22 mouse cellular contexts compared by ENCODE assay signal in the genomic region with DNA sequence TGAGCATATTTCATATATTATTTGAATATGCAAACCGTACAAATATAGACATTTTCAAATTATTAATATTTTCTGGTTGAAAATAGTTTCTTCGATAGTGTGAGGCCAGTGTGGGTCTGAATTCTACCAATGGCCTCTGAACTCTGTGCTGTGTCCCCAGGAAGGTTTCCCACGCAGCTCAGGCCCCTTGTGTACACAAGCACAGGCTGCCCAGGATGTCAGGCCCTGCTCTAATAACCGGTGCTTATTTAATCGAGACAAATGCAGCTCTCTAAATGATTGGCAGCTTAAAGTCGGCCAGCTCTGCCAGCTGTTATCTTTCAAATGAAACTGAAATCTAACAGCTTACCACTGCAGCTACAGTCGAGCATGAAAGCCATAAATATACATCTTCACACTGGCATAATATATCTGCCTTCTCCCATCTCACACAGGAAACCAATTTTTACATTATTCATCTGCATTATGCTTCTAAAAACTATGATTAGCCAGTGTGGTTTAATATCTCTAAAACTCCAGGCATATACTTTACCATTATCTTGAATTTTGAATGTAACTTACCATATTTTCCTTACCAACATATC.
DNase-seq lines count a peak whose midpoint lies in the region; ATAC-seq and TF ChIP-seq lines count a peak whose summit lies in the region.
"Had no signal": no experiment of that assay in that cellular context is flagged by ENCODE, and none has a peak within 500 bp of the region (broad histone marks: within the 10 kb centered on the region; RNA-seq: fewer than 3 reads in every experiment).

No protein-coding gene starts in this region.

- WGBS in hindbrain, embryonic 14.5 days = 50% methylated on average over 7 of the region's 7 CpGs
- WGBS in hindbrain, postnatal 0 days = 52% methylated on average over 7 of the region's 7 CpGs
- WGBS in midbrain, embryonic 13.5 days = 40% methylated on average over 7 of the region's 7 CpGs

- no peak for TF ChIP-seq CTCF in hindbrain, postnatal 0 days (IDR thresholded peaks at IDR 0.05; ENCODE audit: low read depth)

- H3K9me3 ChIP-seq in hindbrain, embryonic 14.5 days (ENCODE audit: control insufficient read depth, low read length) = no peaks in the 10 kb centered on the region
- H3K9me3 ChIP-seq in hindbrain, postnatal 0 days (ENCODE audit: low read length) = no peaks in the 10 kb centered on the region
- no peaks in the 10 kb centered on the region for H3K9me3 ChIP-seq in midbrain, embryonic 13.5 days
- H3K9me3 ChIP-seq: limb, embryonic 13.5 days; neural tube, embryonic 15.5 days; stomach, embryonic 15.5 days had no signal

- H3K4me3 ChIP-seq in hindbrain, embryonic 14.5 days (replicated peaks; ENCODE audit: low read length) = no peak overlapping the region
- no peak overlapping the region for H3K4me3 ChIP-seq in hindbrain, postnatal 0 days (ENCODE audit: low read length)
- H3K4me3 ChIP-seq in midbrain, embryonic 13.5 days (replicated peaks) = no peak overlapping the region
- H3K4me3 ChIP-seq: limb, embryonic 13.5 days; neural tube, embryonic 15.5 days; stomach, embryonic 15.5 days had no signal

- peak; percentile 9 for DNase-seq in embryo, embryonic 10.5 days (ENCODE audit: low spot score)
- no peak for DNase-seq in embryo, embryonic 9.5 days (ENCODE audit: extremely low spot score)
- DNase-seq in hindbrain, embryonic 14.5 days (ENCODE audit: low spot score) = peak; percentile 30
- DNase-seq in hindbrain, postnatal 0 days (ENCODE audit: low spot score) = no peak
- DNase-seq in urinary bladder, postnatal 36 days (ENCODE audit: low spot score in 2 of 2) = no peak
- no peak for DNase-seq in layer of hippocampus, postnatal 14 days (ENCODE audit: low spot score in 2 of 2)
- DNase-seq: adrenal gland, postnatal 14 days; cerebellum, adult 2 months; gastrocnemius, postnatal 25 days; heart, postnatal 10 days; kidney, adult 8-10 months; kidney, postnatal 25 days; layer of hippocampus, adult 9-11 months; right cerebral cortex, adult 18-20 months; thymus, adult 2 months had no signal

- H3K36me3 ChIP-seq in hindbrain, embryonic 14.5 days (replicated peaks; ENCODE audit: control insufficient read depth, insufficient read depth) = no peaks in the 10 kb centered on the region
- H3K36me3 ChIP-seq in hindbrain, postnatal 0 days (ENCODE audit: insufficient read depth, low read length) = no peaks in the 10 kb centered on the region
- H3K36me3 ChIP-seq in midbrain, embryonic 13.5 days = no peaks in the 10 kb centered on the region
- H3K36me3 ChIP-seq: limb, embryonic 13.5 days; neural tube, embryonic 15.5 days; stomach, embryonic 15.5 days had no signal

- no peak overlapping the region for H3K9ac ChIP-seq in hindbrain, embryonic 14.5 days
- no peak overlapping the region for H3K9ac ChIP-seq in hindbrain, postnatal 0 days (replicated peaks; ENCODE audit: low read length)
- no peak overlapping the region for H3K9ac ChIP-seq in midbrain, embryonic 13.5 days (replicated peaks)
- H3K9ac ChIP-seq: limb, embryonic 13.5 days; liver, embryonic 14.5 days; neural tube, embryonic 15.5 days; stomach, embryonic 15.5 days had no signal

- H3K4me1 ChIP-seq in hindbrain, embryonic 14.5 days (replicated peaks; ENCODE audit: control insufficient read depth, insufficient read depth, low read length) = no peaks in the 10 kb centered on the region
- H3K4me1 ChIP-seq in hindbrain, postnatal 0 days (ENCODE audit: insufficient read depth, low read length) = no peaks in the 10 kb centered on the region
- 0 out of 2 replicates have a peak, but pooled peaks cover 3% of the 10 kb centered on the region for H3K4me1 ChIP-seq in midbrain, embryonic 13.5 days (replicated peaks)
- H3K4me1 ChIP-seq: limb, embryonic 13.5 days; neural tube, embryonic 15.5 days; stomach, embryonic 15.5 days had no signal

- H3K4me2 ChIP-seq in hindbrain, embryonic 14.5 days (replicated peaks) = no peak overlapping the region
- no peak overlapping the region for H3K4me2 ChIP-seq in hindbrain, postnatal 0 days (ENCODE audit: low read depth, low read length)
- no peak overlapping the region for H3K4me2 ChIP-seq in midbrain, embryonic 13.5 days (replicated peaks)
- H3K4me2 ChIP-seq: limb, embryonic 13.5 days; neural tube, embryonic 15.5 days; stomach, embryonic 15.5 days had no signal

- no peaks in the 10 kb centered on the region for H3K27me3 ChIP-seq in hindbrain, embryonic 14.5 days (ENCODE audit: control insufficient read depth, insufficient read depth, low read length)
- H3K27me3 ChIP-seq in hindbrain, postnatal 0 days (ENCODE audit: insufficient read depth, low read length) = no peaks in the 10 kb centered on the region
- H3K27me3 ChIP-seq in midbrain, embryonic 13.5 days = no peaks in the 10 kb centered on the region
- H3K27me3 ChIP-seq: CH12.LX; limb, embryonic 13.5 days; neural tube, embryonic 15.5 days; stomach, embryonic 15.5 days had no signal

- no peak overlapping the region for H3K27ac ChIP-seq in hindbrain, embryonic 14.5 days
- H3K27ac ChIP-seq in hindbrain, postnatal 0 days = no peak overlapping the region
- H3K27ac ChIP-seq in midbrain, embryonic 13.5 days = no peak overlapping the region
- H3K27ac ChIP-seq: limb, embryonic 13.5 days; liver, embryonic 14.5 days; neural tube, embryonic 15.5 days; stomach, embryonic 15.5 days had no signal

- no peak for ATAC-seq in hindbrain, embryonic 14.5 days (ENCODE audit: low FRiP score)
- no peak for ATAC-seq in hindbrain, postnatal 0 days
- peak; percentile 81; the same call in 1 of the 2 replicates for ATAC-seq in midbrain, embryonic 13.5 days
- no peak for ATAC-seq in granulocyte monocyte progenitor cell, adult 5-6 weeks (replicated peaks; ENCODE audit: poor library complexity, severe bottlenecking)

Comparison
In these comparisons a context has a peak if more than half of its experiments do, and no peak if none do; other contexts are left out.
1. DNase-seq: peak in embryo, embryonic 10.5 days (single experiment) and hindbrain, embryonic 14.5 days (single experiment); none in embryo, embryonic 9.5 days (single experiment), hindbrain, postnatal 0 days (single experiment), urinary bladder, postnatal 36 days (0 of 2) and layer of hippocampus, postnatal 14 days (0 of 2).